7 mouse cellular contexts compared by ENCODE assay signal in the genomic region with DNA sequence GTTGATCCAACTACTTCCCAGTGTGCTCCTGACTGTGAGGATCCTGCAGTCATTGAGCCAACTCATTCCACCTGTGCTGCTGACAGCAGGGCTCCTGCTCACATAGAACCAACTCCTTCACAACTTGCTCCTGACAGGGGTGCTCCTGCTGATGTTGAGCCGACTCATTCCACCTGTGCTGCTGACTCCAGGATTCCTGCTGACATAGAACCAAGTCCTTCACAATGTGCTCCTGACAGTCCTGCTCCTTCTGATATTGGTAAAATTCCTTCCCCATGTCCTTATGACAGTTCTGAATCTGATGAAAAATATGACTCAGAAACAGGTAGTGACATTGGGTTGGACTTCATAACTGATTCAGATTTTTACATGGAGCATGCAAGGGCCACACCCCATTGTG.
A peak's percentile ranks its signal among the peaks of the same experiment; 100 is the strongest.
DNase-seq lines count a peak whose midpoint lies in the region; ATAC-seq and TF ChIP-seq lines count a peak whose summit lies in the region.
"Not testable (repeated sequence)": the region's sequence is repeated elsewhere in the genome, so short reads cannot be mapped to it uniquely, and the experiment has no call there.

No protein-coding gene starts in this region.

- not testable (repeated sequence) for ATAC-seq in embryonic facial prominence, embryonic 14.5 days (ENCODE audit: low read depth); hindbrain, postnatal 0 days

- not testable (repeated sequence) for H3K4me3 ChIP-seq in embryonic facial prominence, embryonic 14.5 days (ENCODE audit: low read depth, low read length); hindbrain, postnatal 0 days (ENCODE audit: low read length); liver, adult 2 months (ENCODE audit: insufficient read depth, low read depth, low read length)

- not testable (repeated sequence) for H3K27ac ChIP-seq in embryonic facial prominence, embryonic 14.5 days (replicated peaks; ENCODE audit: low read depth, low read length); hindbrain, postnatal 0 days; liver, adult 2 months (replicated peaks; ENCODE audit: insufficient read depth, low read depth, low read length)

- not testable (repeated sequence) for H3K4me1 ChIP-seq in embryonic facial prominence, embryonic 14.5 days (ENCODE audit: control insufficient read depth, insufficient read depth, low read length); hindbrain, postnatal 0 days (ENCODE audit: insufficient read depth, low read length); liver, adult 2 months (ENCODE audit: control insufficient read depth, insufficient read depth, low read length)

- TF ChIP-seq POLR2A in liver, adult 2 months (IDR thresholded peaks at IDR 0.05; ENCODE audit: extremely low read depth, insufficient read depth, low read length): not testable (repeated sequence)

- not testable (repeated sequence) for H3K79me2 ChIP-seq in liver, adult 2 months (ENCODE audit: control insufficient read depth, insufficient read depth, low read length)

- not testable (repeated sequence) for H3K27me3 ChIP-seq in embryonic facial prominence, embryonic 14.5 days (replicated peaks; ENCODE audit: control insufficient read depth, insufficient read depth, low read length); hindbrain, postnatal 0 days (ENCODE audit: insufficient read depth, low read length); liver, adult 2 months (ENCODE audit: control insufficient read depth, insufficient read depth, low read length)

- peak; percentile 35 for DNase-seq in ES-CJ7 (ENCODE audit: low read depth, low spot score)
- DNase-seq in brain, adult 2 months (ENCODE audit: low read depth, low spot score): peak; percentile 3
- DNase-seq in embryonic facial prominence, embryonic 14.5 days (ENCODE audit: low spot score): peak; percentile 0
- DNase-seq in hindbrain, postnatal 0 days (ENCODE audit: low spot score): peak; percentile 1
- peak; percentile 0 for DNase-seq in liver, adult 2 months (ENCODE audit: extremely low read depth, low read depth, low spot score)
- peak; percentile 8 for DNase-seq in neural tube, embryonic 10.5 days (ENCODE audit: extremely low spot score, low spot score)
- peak; percentile 36 for DNase-seq in testis, postnatal 10 days (ENCODE audit: low spot score)

- H3K36me3 ChIP-seq in embryonic facial prominence, embryonic 14.5 days (ENCODE audit: control insufficient read depth, insufficient read depth, low read length); hindbrain, postnatal 0 days (ENCODE audit: insufficient read depth, low read length); liver, adult 2 months (ENCODE audit: control insufficient read depth, insufficient read depth, low read length): not testable (repeated sequence)

- 71% methylated on average over 1 of the region's 1 CpGs for WGBS in embryonic facial prominence, embryonic 14.5 days
- 74% methylated on average over 1 of the region's 1 CpGs for WGBS in hindbrain, postnatal 0 days
- 65% methylated on average over 1 of the region's 1 CpGs for WGBS in liver, adult 2 months

- not testable (repeated sequence) for H3K4me2 ChIP-seq in embryonic facial prominence, embryonic 14.5 days (ENCODE audit: low read depth, low read length); hindbrain, postnatal 0 days (ENCODE audit: low read depth, low read length)

- H3K9ac ChIP-seq in embryonic facial prominence, embryonic 14.5 days (ENCODE audit: low read depth, low read length); hindbrain, postnatal 0 days (replicated peaks; ENCODE audit: low read length); liver, adult 2 months (ENCODE audit: low read depth, low read length): not testable (repeated sequence)

- TF ChIP-seq CTCF in hindbrain, postnatal 0 days (IDR thresholded peaks at IDR 0.05; ENCODE audit: low read depth); liver, adult 2 months (IDR thresholded peaks at IDR 0.05; ENCODE audit: low read depth, low read length): not testable (repeated sequence)

- H3K9me3 ChIP-seq in embryonic facial prominence, embryonic 14.5 days (ENCODE audit: control insufficient read depth, low read length); hindbrain, postnatal 0 days (ENCODE audit: low read length): not testable (repeated sequence)
